Mouse (Mus musculus) hindbrain, postnatal 0 days (tissue): ENCODE results near the gene Uqcrc1. TPM values are rescaled to one million over a fixed set of nuclear protein-coding genes. Genes with fewer than 3 reads are reported as not detected.

Source experiments
- ATAC-seq: fragments of 200-750 bp; cut with Nextera tagmentation; 2 replicates; pipeline ENCODE4 v1.8.0; 2017; ENCODE audit warnings: mild to moderate bottlenecking, moderate TSS enrichment, moderate library complexity
- DNase-seq: peaks from one replicate; pipeline ENCODE4 v3.0.0-alpha.2; 2015; ENCODE audit warnings: low spot score
- H3K27ac ChIP-seq: fragments of 300-500 bp; sonication (generic); 2 replicates; pipeline ENCODE4 v1.5.1; 2014; ENCODE audit warnings: mild to moderate bottlenecking
- H3K27me3 ChIP-seq: fragments of 300-500 bp; sonication (generic); 2 replicates; pipeline ENCODE4 v1.6.1; 2014; ENCODE audit warnings: low read length, mixed read lengths; ENCODE audit not compliant: insufficient read depth
- H3K36me3 ChIP-seq: fragments of 300-500 bp; sonication (generic); 2 replicates; pipeline ENCODE4 v1.6.1; 2014; ENCODE audit warnings: low read length, mixed read lengths; ENCODE audit not compliant: insufficient read depth
- H3K4me1 ChIP-seq: fragments of 300-500 bp; sonication (generic); 2 replicates; pipeline ENCODE4 v1.6.1; 2014; ENCODE audit warnings: antibody characterized with exemption, low read length, mixed read lengths; ENCODE audit not compliant: insufficient read depth
- H3K4me2 ChIP-seq: fragments of 300-500 bp; sonication (generic); 2 replicates; pipeline ENCODE4 v1.6.1; 2014; ENCODE audit warnings: low read depth, mild to moderate bottlenecking, low read length, moderate library complexity, mixed read lengths
- H3K4me3 ChIP-seq: fragments of 300-500 bp; sonication (generic); 2 replicates; pipeline ENCODE4 v1.5.1; 2014; ENCODE audit warnings: low read length
- H3K9ac ChIP-seq: fragments of 300-500 bp; sonication (generic); replicated peaks from 2 replicates; pipeline ENCODE4 v1.6.1; 2014; ENCODE audit warnings: mild to moderate bottlenecking, low read length, moderate library complexity, mixed read lengths
- H3K9me3 ChIP-seq: fragments of 300-500 bp; sonication (generic); 2 replicates; pipeline ENCODE4 v1.6.1; 2016; ENCODE audit warnings: low read length, mixed read lengths
- CTCF ChIP-seq: IDR thresholded peaks from 2 replicates; pipeline ENCODE4 v1.5.1; 2016; ENCODE audit warnings: antibody characterized with exemption, control low read depth, low read depth
- WGBS: fragments of 180-500 bp; shearing (Covaris S2); extraction: QIAGEN DNeasy Blood & Tissue Kit; methylation state at CpG from one replicate; pipeline ENCODE4 v1.1.7; 2014; 5-methylcytosine and 5-hydroxymethylcytosine counted together
- microRNA counts: library from miRNA; unstranded; fragments of <30 nt; microRNA quantifications from one replicate; lab custom pipeline; 2015
- microRNA-seq, 2 experiments: library from miRNA; unstranded; fragments of <30 nt; microRNA quantifications; one replicate each; pipeline ENCODE4; 2016
- polyA plus RNA-seq: library from polyadenylated mRNA; unstranded; fragments of >200 nt; fragmentation: Nextera tagmentation; extraction: Ambion mirVana; gene quantifications from 2 replicates; pipeline ENCODE4 v1.2.1, GENCODE M21; 2015
- total RNA-seq: library from RNA; depleted of rRNA; stranded (reverse); fragments of >200 nt; gene quantifications from 2 replicates; pipeline ENCODE4 v1.2.3, GENCODE M21; 2014; rRNA removed

The Uqcrc1 gene
- total and polyA plus RNA-seq, 2 experiments from 2014 or later, result 483 to 592 TPM

DNA sequence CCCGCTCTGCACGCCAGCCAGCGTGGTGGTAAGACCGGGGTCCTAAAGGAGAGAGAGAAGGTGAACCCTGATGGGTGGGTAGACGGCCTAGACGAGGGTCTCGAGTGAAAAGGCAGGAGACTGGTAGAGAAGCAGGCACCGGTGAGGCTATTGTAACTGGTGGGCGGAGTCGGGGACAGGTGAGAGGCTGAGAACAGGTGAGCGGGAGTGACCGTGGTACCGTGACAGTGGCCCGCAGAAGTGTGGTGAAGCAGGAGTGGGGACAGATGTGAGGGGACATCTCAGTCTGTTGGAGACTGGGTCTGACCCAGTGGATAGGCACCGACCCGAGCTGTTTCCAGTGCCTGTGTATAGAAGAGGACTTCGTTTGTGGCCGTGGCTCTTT lies 55.6 kb downstream of the Uqcrc1 start:
- peak overlapping the region; percentile 46 for H3K4me3 ChIP-seq
- ATAC-seq (no peak), DNase-seq (peak; percentile 7)

DNA sequence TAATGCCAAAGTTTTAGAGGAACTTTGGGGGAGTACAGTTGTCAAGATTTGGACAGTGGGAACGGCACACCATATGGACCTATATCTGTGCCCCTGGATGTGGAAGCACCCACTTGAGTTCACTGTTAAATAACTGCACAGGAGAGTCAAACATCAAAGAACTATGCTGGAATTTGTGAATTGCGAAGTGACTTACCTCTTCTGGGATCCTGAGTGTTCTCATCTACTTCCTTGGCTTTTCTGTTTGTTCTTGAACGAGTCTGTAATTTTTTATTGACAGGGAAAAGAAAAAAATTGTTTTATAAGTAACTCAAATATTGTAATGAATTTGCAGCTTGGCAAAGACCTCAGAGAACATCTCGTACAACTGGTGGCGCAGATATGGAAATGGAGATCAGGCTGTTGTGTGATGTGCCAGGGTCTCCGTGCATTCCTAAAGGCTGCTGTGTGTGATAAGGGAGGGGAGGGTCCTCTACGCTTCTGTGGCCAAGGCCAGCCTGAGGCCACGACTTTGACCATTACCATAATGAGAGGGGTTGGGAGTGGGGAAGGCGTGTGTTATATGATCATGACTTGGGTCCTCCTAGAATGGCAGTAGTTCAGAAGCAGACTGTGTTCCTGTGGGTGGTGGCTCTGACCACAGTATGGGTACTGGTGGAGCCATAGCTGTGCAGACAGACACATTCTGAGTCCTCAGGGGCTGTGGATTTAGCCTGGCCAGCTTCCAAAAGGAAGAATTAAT lies 56.4 kb downstream of the Uqcrc1 start:
- peak overlapping the region; percentile 82; the same call in 1 of the 2 replicates for H3K27ac ChIP-seq
- WGBS, result 84% methylated on average over 9 of the region's 9 CpGs
- peak overlapping the region; percentile 60; the same call in 1 of the 2 replicates for H3K9ac ChIP-seq
- ATAC-seq (no peak), DNase-seq (no peak)
- no peaks in the 10 kb centered on the region for H3K27me3 ChIP-seq
- no peaks in the 10 kb centered on the region for H3K36me3 ChIP-seq
- H3K4me3 ChIP-seq, result peak overlapping the region; percentile 46
- H3K4me1 ChIP-seq, result peaks cover 11% of the 10 kb centered on the region; the same call in 1 of the 2 replicates
- H3K4me2 ChIP-seq, result peak overlapping the region; percentile 66
- H3K9me3 ChIP-seq, result no peaks in the 10 kb centered on the region
- TF ChIP-seq CTCF, result no peak

More for the DNA sequence above, 55.6 kb downstream of the Uqcrc1 start:
- peak overlapping the region; percentile 66 for H3K4me2 ChIP-seq
- no peaks in the 10 kb centered on the region for H3K9me3 ChIP-seq
- peaks cover 11% of the 10 kb centered on the region; the same call in 1 of the 2 replicates for H3K4me1 ChIP-seq
- H3K9ac ChIP-seq, result peak overlapping the region; percentile 60
- TF ChIP-seq CTCF, result no peak
- H3K27me3 ChIP-seq, result no peaks in the 10 kb centered on the region
- no peaks in the 10 kb centered on the region for H3K36me3 ChIP-seq
- peak overlapping the region; percentile 82 for H3K27ac ChIP-seq
- 9% methylated on average over 18 of the region's 18 CpGs for WGBS

DNA sequence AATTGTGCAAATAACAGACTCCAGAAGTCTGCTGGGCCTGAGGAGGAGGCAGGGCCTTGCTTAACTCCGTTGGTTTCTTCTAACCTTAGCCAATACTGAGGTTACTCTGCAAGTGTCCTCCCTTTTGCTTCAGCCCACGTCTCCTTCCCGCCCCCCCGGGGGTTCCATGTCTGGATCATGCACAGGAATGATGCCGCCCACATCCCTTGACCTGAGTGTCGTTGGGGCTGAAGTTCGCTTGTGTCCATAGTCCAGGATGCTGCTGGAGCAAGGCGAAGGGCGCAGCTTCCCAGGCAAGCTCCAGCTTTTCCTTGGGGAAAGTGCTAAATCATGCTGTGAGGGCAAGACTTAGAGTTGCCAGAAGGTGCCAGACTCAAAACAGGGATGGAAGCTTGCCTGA lies 60.0 kb downstream of the Uqcrc1 start:
- Histone ChIP-seq H3K4me1 (peaks cover 5% of the 10 kb centered on the region; the same call in 1 of the 2 replicates), H3K36me3 (no peaks in the 10 kb centered on the region), H3K4me2 (no peak overlapping the region), H3K9me3 (no peaks in the 10 kb centered on the region), H3K4me3 (no peak overlapping the region), H3K27ac (no peak overlapping the region), H3K9ac (no peak overlapping the region), H3K27me3 (no peaks in the 10 kb centered on the region)
- ATAC-seq, result no peak
- DNase-seq, result no peak
- no peak for TF ChIP-seq CTCF
- 77% methylated on average over 9 of the region's 9 CpGs for WGBS

DNA sequence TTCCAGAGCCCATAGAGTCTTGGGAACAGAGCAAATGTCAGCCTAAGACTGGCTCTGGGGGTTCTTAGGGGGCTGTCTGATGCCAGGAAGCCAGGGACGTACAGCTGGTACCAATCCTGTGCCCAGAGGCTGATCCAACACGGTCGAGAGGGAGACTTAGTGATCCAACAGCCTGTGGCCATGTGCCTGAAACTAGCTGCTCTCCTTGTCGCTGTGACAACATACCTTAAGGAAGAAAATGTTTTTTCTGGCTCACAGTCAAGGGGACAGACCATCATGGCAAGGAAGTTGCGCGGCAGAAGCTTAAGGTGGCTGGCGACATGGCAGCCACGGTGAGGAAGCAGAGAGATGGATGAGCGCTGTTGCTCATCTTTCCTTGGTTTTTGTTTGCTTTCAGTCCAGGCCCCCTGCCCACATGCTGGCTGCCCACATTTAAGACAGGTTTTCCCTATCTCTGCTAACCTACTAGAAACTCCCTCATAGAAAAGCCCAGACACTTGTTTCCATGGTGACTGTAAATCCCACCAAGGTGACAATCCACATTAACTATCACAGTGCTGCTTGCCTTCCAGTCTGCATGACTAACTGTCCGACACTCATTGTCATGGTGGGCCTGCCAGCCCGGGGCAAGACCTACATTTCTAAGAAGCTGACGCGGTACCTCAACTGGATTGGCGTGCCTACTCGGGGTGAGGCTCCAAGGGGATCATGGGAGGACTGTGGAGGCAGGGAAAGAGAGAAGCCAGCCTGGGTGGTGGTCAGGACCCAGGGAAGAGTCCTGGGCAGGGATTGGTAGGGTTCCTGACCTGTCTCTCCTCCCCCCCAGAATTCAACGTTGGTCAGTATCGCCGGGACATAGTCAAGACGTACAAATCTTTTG lies 62.1 kb downstream of the Uqcrc1 start:
- H3K4me3 ChIP-seq, result no peak overlapping the region
- peak; percentile 28; the same call in 1 of the 2 replicates for ATAC-seq
- H3K9me3 ChIP-seq, result no peaks in the 10 kb centered on the region
- no peak for TF ChIP-seq CTCF
- no peaks in the 10 kb centered on the region; the same call in 1 of the 2 replicates for H3K36me3 ChIP-seq
- peak overlapping the region; percentile 36; the same call in 1 of the 2 replicates for H3K27ac ChIP-seq
- H3K27me3 ChIP-seq, result no peaks in the 10 kb centered on the region
- DNase-seq, result peak; percentile 19
- no peaks in the 10 kb centered on the region for H3K4me1 ChIP-seq
- WGBS, result 70% methylated on average over 19 of the region's 19 CpGs
- H3K4me2 ChIP-seq, result peak overlapping the region; percentile 23
- H3K9ac ChIP-seq, result no peak overlapping the region

DNA sequence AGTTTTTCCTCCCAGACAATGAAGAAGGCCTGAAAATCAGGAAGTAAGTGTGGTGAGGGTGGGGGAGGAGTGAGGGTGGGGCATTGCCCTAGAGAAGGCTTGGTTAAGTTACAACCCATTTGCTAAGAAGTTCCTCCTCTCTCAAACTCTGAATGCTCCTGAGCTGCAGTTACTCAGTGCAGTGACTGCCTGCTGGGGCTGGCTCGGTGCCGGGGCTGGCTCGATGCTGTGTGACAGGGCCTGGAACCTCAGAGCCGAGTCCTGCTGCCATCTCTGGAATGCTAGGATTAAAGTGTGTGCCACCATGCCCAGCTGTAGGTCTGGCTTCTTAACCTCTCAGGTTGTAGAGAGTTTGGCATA lies 62.7 kb downstream of the Uqcrc1 start:
- H3K36me3 ChIP-seq, result no peaks in the 10 kb centered on the region; the same call in 1 of the 2 replicates
- TF ChIP-seq CTCF, result no peak

More for the DNA sequence above, 62.7 kb downstream of the Uqcrc1 start:
- Histone ChIP-seq H3K27me3 (no peaks in the 10 kb centered on the region), H3K9me3 (no peaks in the 10 kb centered on the region), H3K9ac (no peak overlapping the region), H3K27ac (0 out of 2 replicates have a peak overlapping the region, but pooled peaks have one; percentile 36), H3K4me1 (no peaks in the 10 kb centered on the region), H3K4me2 (peak overlapping the region; percentile 23; the same call in 1 of the 2 replicates), H3K4me3 (no peak overlapping the region)
- ATAC-seq (no peak), DNase-seq (peak; percentile 16)
- WGBS, result 62% methylated on average over 4 of the region's 4 CpGs

MicroRNAs encoded within 50 kb of the gene (microRNA counts, 519-probe panel; counts per million panel counts)
- microRNA mmu-miR-711 (lab: Ali Mortazavi, UCI), result not detected

Small RNA genes lying within 50 kb of the gene (microRNA-seq; reads per million reads assigned to microRNA genes)
- 0 reads per million in 2 experiments for gene Mir711

Other genes with a start within 250 kb of the Uqcrc1 start
- gene Prkar2a, start 247.3 kb upstream of the Uqcrc1 start, total RNA-seq, result 87.3 and 92.2 TPM in 2 replicates
- gene Prkar2a, start 247.3 kb upstream of the Uqcrc1 start, polyA plus RNA-seq, result 39.7 and 43.9 TPM in 2 replicates
- 122 and 126 TPM in 2 replicates for gene Ip6k2, start 152.8 kb upstream of the Uqcrc1 start, total RNA-seq
- 187 and 189 TPM in 2 replicates for gene Ip6k2, start 152.8 kb upstream of the Uqcrc1 start, polyA plus RNA-seq
- 33.6 and 72.6 TPM in 2 replicates for gene Nckipsd, start 128.3 kb upstream of the Uqcrc1 start, total RNA-seq
- gene Nckipsd, start 128.3 kb upstream of the Uqcrc1 start, polyA plus RNA-seq, result 22.8 and 23.5 TPM in 2 replicates
- 49.2 and 86.4 TPM in 2 replicates for gene Celsr3, start 110.3 kb upstream of the Uqcrc1 start, total RNA-seq
- 5.8 and 7.8 TPM in 2 replicates for gene Celsr3, start 110.3 kb upstream of the Uqcrc1 start, polyA plus RNA-seq
- 30.3 and 31.8 TPM in 2 replicates for gene Slc26a6, start 83.3 kb upstream of the Uqcrc1 start, total RNA-seq
- 20.0 and 21.3 TPM in 2 replicates for gene Slc26a6, start 83.3 kb upstream of the Uqcrc1 start, polyA plus RNA-seq
- gene Tmem89, start 22.0 kb upstream of the Uqcrc1 start, total RNA-seq, result 0.16 TPM in 1 of 2 replicates, not detected in the other
- 0.30 and 0.37 TPM in 2 replicates for gene Tmem89, start 22.0 kb upstream of the Uqcrc1 start, polyA plus RNA-seq
- 1.9 and 2.0 TPM in 2 replicates for gene Col7a1, start 17.0 kb downstream of the Uqcrc1 start, total RNA-seq
- 0.69 and 1.8 TPM in 2 replicates for gene Col7a1, start 17.0 kb downstream of the Uqcrc1 start, polyA plus RNA-seq
- 0.58 TPM in 1 of 2 replicates, not detected in the other for gene Ucn2, start 49.4 kb downstream of the Uqcrc1 start, total RNA-seq
- gene Ucn2, start 49.4 kb downstream of the Uqcrc1 start, polyA plus RNA-seq, result not detected in 2 replicates
- 58.3 and 63.1 TPM in 2 replicates for gene Pfkfb4, start 55.1 kb downstream of the Uqcrc1 start, total RNA-seq
- 18.6 and 20.5 TPM in 2 replicates for gene Pfkfb4, start 55.1 kb downstream of the Uqcrc1 start, polyA plus RNA-seq
- gene Shisa5, start 101.9 kb downstream of the Uqcrc1 start, total RNA-seq, result 77.8 and 90.6 TPM in 2 replicates
- 74.5 and 77.6 TPM in 2 replicates for gene Shisa5, start 101.9 kb downstream of the Uqcrc1 start, polyA plus RNA-seq
- gene Trex1, start 123.1 kb downstream of the Uqcrc1 start, total RNA-seq, result 20.1 and 32.6 TPM in 2 replicates
- 14.3 and 14.4 TPM in 2 replicates for gene Trex1, start 123.1 kb downstream of the Uqcrc1 start, polyA plus RNA-seq
- gene Atrip, start 137.5 kb downstream of the Uqcrc1 start, total RNA-seq, result 39.5 and 52.3 TPM in 2 replicates
- 30.6 and 32.2 TPM in 2 replicates for gene Atrip, start 137.5 kb downstream of the Uqcrc1 start, polyA plus RNA-seq
- gene Ccdc51, start 145.9 kb downstream of the Uqcrc1 start, total RNA-seq, result 7.8 and 8.4 TPM in 2 replicates
- gene Ccdc51, start 145.9 kb downstream of the Uqcrc1 start, polyA plus RNA-seq, result 5.1 and 6.7 TPM in 2 replicates
- gene Tma7, start 146.0 kb downstream of the Uqcrc1 start, total RNA-seq, result 56.2 and 73.8 TPM in 2 replicates
- 764 and 779 TPM in 2 replicates for gene Tma7, start 146.0 kb downstream of the Uqcrc1 start, polyA plus RNA-seq
- 82.3 and 84.4 TPM in 2 replicates for gene Plxnb1, start 158.8 kb downstream of the Uqcrc1 start, total RNA-seq
- 8.7 and 11.2 TPM in 2 replicates for gene Plxnb1, start 158.8 kb downstream of the Uqcrc1 start, polyA plus RNA-seq
- not detected in 2 replicates for gene Fbxw21, start 225.4 kb downstream of the Uqcrc1 start, total RNA-seq
- gene Fbxw21, start 225.4 kb downstream of the Uqcrc1 start, polyA plus RNA-seq, result not detected in 2 replicates